Mouse (Mus musculus) ES-E14 (cell line): Measurements from ENCODE around the gene Ergic1. TPM values are rescaled to one million over a fixed set of nuclear protein-coding genes. Genes with fewer than 3 reads are reported as not detected.

Experiments used
- DNase-seq: peaks from one replicate; pipeline ENCODE4 v3.0.0-alpha.2; 2013; ENCODE audit warnings: low read depth, low spot score
- H3K27ac ChIP-seq: 2 replicates; pipeline ENCODE4 v1.5.1; 2012; ENCODE audit warnings: low read depth, mild to moderate bottlenecking, low read length, moderate library complexity, mixed read lengths; ENCODE audit not compliant: poor library complexity, insufficient read depth, severe bottlenecking
- H3K36me3 ChIP-seq: 2 replicates; pipeline ENCODE4 v1.6.1; 2012; ENCODE audit warnings: mild to moderate bottlenecking, low read length, moderate library complexity, mixed read lengths; ENCODE audit not compliant: control insufficient read depth, poor library complexity, insufficient read depth, severe bottlenecking
- H3K4me1 ChIP-seq, 2 experiments: fragments of 150-350 bp in 1 of 2; sonication (generic) in 1 of 2; 2 replicates each; pipeline ENCODE4 v1.6.1; 2012; ENCODE audit warnings: low read length in 2 of 2, mild to moderate bottlenecking in 1 of 2, mixed read lengths in 1 of 2; ENCODE audit not compliant: control insufficient read depth in 2 of 2, insufficient read depth in 2 of 2, poor library complexity in 1 of 2
- H3K4me3 ChIP-seq, 2 experiments: fragments of 150-350 bp in 1 of 2; sonication (generic) in 1 of 2; 2 replicates each; pipeline ENCODE4 v1.5.1; 2012; ENCODE audit warnings: low read length in 2 of 2, low read depth in 1 of 2, mild to moderate bottlenecking in 1 of 2, mixed read lengths in 1 of 2; ENCODE audit not compliant: insufficient read depth in 1 of 2, poor library complexity in 1 of 2, severe bottlenecking in 1 of 2
- H3K9ac ChIP-seq: 2 replicates; pipeline ENCODE4 v1.6.1; 2012; ENCODE audit warnings: low read depth, mild to moderate bottlenecking, low read length, mixed read lengths; ENCODE audit not compliant: poor library complexity, insufficient read depth, severe bottlenecking
- H3K9me3 ChIP-seq: fragments of 150-350 bp; sonication (generic); 2 replicates; pipeline ENCODE4 v1.6.1; 2012; ENCODE audit warnings: low read depth, mild to moderate bottlenecking, low read length; ENCODE audit not compliant: control insufficient read depth, insufficient read depth
- CHD2 ChIP-seq: IDR thresholded peaks from 2 replicates; pipeline ENCODE4 v1.6.1; 2014; ENCODE audit warnings: mild to moderate bottlenecking, low read depth, low read length, inconsistent platforms
- HCFC1 ChIP-seq: IDR thresholded peaks from 2 replicates; pipeline ENCODE4 v1.6.1; 2012; ENCODE audit warnings: low read length, inconsistent platforms, borderline replicate concordance; ENCODE audit not compliant: insufficient read depth
- MAFK ChIP-seq: IDR thresholded peaks from 2 replicates; pipeline ENCODE4 v1.6.1; 2014; ENCODE audit warnings: mild to moderate bottlenecking, low read depth, low read length, inconsistent platforms; ENCODE audit not compliant: insufficient read depth
- ZC3H11A ChIP-seq: IDR thresholded peaks from 2 replicates; pipeline ENCODE4 v1.6.1; 2012; ENCODE audit warnings: low read depth, mild to moderate bottlenecking, inconsistent platforms, low read length, borderline replicate concordance
- ZNF384 ChIP-seq: IDR thresholded peaks from 2 replicates; pipeline ENCODE4 v1.6.1; 2012; ENCODE audit warnings: low read depth, low read length, inconsistent platforms
- in situ Hi-C, 2 experiments: fragments of 600-800 bp; cut with MboI; formaldehyde crosslinking; loops; one replicate each; pipeline ENCODE4 v1.15.1; 2025; ENCODE audit warnings: low sequenced_read_pairs in 2 of 2, inconsistent platforms in 1 of 2; ENCODE audit not compliant: unreplicated experiment in 2 of 2
- total RNA-seq: library from RNA; depleted of rRNA; stranded (reverse); fragments of 300-350 nt; gene quantifications from 2 replicates; pipeline ENCODE4 v1.2.3, GENCODE M21; 2012

Ergic1 gene
- total RNA-seq, 1 experiment: 97.5 TPM

DNA sequence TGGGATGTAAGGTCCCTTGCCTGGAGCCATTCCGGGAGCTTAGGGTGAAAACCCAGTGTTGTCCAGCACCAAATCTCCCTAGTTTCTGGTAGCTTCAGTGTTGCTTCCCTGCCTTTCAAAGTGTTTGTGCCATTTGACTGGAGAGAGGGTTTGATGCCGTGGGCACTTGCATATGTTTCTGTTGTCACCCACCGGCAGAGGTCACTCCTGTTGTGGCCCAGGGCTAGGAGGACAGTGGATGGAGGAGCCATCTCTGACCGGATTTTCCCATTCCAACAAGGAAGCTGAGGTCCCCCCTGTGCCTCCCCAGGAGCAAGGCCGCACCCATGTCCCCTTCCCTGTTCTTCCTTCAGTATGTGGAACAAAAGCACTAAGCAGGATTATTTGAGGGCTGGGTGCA, 128.9 kb downstream of the Ergic1 start:
- Histone ChIP-seq H3K4me3 (no peak overlapping the region), H3K36me3 (no peaks in the 10 kb centered on the region; the same call in 1 of the 2 replicates), H3K27ac (no peak overlapping the region), H3K9ac (no peak overlapping the region), H3K4me1 (peaks cover 0 to 4% of the 10 kb centered on the region in 2 experiments; a peak in 2 of 4 replicates), H3K9me3 (no peaks in the 10 kb centered on the region)
- in situ Hi-C loops: loop anchor here in 1 of 2 experiments (25.0 kb wide), 1 partner anchor 197 kb away; no protein-coding TSS in a partner anchor
- no peak for DNase-seq
- TF ChIP-seq ZNF384 (no peak), CHD2 (no peak), HCFC1 (no peak), ZC3H11A (no peak), MAFK (no peak)

DNA sequence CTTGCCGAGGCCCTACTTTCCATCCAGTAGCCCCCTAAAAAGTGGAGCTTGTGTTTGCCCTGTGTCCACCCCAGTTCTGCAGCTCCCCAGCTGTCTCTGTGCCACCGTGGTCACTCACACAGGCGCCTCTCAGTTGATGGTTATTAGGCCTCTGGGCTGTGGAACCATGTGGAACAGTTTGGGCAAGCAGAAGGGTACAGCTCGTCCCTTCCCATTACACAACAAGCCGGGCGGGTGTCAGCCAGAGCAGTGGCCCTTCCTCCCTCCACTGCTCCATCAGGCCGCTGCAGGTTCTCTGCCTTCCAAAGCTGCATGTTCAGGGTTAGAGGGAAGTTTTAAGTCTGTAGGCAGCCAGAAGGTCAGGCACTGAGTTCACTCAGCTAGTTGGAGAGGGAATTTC, 129.8 kb downstream of the Ergic1 start:
- Histone ChIP-seq H3K27ac (peak overlapping the region; percentile 12; the same call in 1 of the 2 replicates), H3K9ac (no peak overlapping the region; the same call in 1 of the 2 replicates), H3K4me3 (no peak overlapping the region), H3K4me1 (peaks cover 0 to 4% of the 10 kb centered on the region in 2 experiments; a peak in 2 of 4 replicates), H3K9me3 (no peaks in the 10 kb centered on the region), H3K36me3 (no peaks in the 10 kb centered on the region; the same call in 1 of the 2 replicates)
- in situ Hi-C loops: loop anchor here in 1 of 2 experiments (25.0 kb wide), 1 partner anchor 196 kb away; no protein-coding TSS in a partner anchor
- TF ChIP-seq CHD2: no peak
- TF ChIP-seq MAFK: no peak
- TF ChIP-seq HCFC1: no peak
- TF ChIP-seq ZNF384: no peak
- TF ChIP-seq ZC3H11A: no peak
- no peak for DNase-seq

DNA sequence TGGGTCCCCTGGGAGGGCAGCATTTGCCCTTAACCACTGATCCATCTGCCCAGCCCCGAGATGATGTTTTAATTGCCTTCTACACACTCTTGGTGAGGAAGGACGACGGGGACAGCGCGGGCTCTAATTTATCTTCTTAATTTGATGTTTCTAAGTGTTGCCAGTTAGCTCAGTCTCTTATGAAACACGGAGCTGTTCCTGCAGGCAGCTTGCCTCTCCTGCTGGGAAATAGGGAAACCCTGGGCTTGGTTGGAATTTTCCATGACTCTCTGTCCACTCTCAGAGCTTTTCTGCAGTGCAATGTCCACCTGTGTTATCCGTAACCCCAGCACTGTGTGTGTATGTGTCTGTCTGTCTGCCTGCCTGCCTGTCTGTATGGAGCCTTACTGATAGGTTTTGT, 132.1 kb downstream of the Ergic1 start:
- peaks cover 2% of the 10 kb centered on the region; the same call in 1 of the 2 replicates for H3K36me3 ChIP-seq
- H3K9me3 ChIP-seq: no peaks in the 10 kb centered on the region
- H3K27ac ChIP-seq: no peak overlapping the region
- peaks cover 0 to 2% of the 10 kb centered on the region in 2 experiments; a peak in 1 of 4 replicates for H3K4me1 ChIP-seq
- no peak overlapping the region for H3K9ac ChIP-seq
- TF ChIP-seq ZC3H11A (no peak), MAFK (no peak), CHD2 (no peak), ZNF384 (no peak), HCFC1 (no peak)
- no peak overlapping the region for H3K4me3 ChIP-seq
- no peak for DNase-seq
- in situ Hi-C loops: loop anchor here in 1 of 2 experiments (25.0 kb wide), 1 partner anchor 194 kb away; no protein-coding TSS in a partner anchor

DNA sequence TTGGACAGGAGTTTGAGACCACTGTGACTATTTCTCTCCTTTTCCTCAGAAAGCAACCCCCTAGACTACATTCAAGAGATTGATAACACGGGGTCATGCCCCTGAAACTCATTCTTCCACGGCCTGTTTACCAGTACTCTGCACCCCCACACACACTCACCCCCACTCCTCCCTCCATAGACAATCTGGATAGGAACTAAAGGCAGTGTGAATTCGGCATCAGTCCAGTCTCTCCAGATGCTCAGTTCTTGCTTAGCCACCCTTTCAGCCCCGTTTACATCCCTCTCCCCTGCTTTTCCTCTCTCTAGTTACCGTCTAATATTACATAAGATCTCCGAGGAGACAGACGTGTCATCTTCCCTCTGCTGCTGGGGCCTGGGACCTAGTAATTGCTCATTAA, 132.9 kb downstream of the Ergic1 start:
- Histone ChIP-seq H3K9me3 (no peaks in the 10 kb centered on the region), H3K36me3 (peaks cover 5% of the 10 kb centered on the region; the same call in 1 of the 2 replicates), H3K9ac (no peak overlapping the region), H3K4me3 (no peak overlapping the region), H3K4me1 (peaks cover 0 to 2% of the 10 kb centered on the region in 2 experiments; a peak in 1 of 4 replicates), H3K27ac (no peak overlapping the region)
- in situ Hi-C loops: loop anchor here in 1 of 2 experiments (25.0 kb wide), 1 partner anchor 193 kb away; no protein-coding TSS in a partner anchor
- TF ChIP-seq MAFK (no peak), CHD2 (no peak), ZC3H11A (no peak), ZNF384 (no peak), HCFC1 (no peak)
- no peak for DNase-seq
